Mouse (Mus musculus): ENCODE measurements around the gene Apba1.

The Apba1 gene

DNA sequence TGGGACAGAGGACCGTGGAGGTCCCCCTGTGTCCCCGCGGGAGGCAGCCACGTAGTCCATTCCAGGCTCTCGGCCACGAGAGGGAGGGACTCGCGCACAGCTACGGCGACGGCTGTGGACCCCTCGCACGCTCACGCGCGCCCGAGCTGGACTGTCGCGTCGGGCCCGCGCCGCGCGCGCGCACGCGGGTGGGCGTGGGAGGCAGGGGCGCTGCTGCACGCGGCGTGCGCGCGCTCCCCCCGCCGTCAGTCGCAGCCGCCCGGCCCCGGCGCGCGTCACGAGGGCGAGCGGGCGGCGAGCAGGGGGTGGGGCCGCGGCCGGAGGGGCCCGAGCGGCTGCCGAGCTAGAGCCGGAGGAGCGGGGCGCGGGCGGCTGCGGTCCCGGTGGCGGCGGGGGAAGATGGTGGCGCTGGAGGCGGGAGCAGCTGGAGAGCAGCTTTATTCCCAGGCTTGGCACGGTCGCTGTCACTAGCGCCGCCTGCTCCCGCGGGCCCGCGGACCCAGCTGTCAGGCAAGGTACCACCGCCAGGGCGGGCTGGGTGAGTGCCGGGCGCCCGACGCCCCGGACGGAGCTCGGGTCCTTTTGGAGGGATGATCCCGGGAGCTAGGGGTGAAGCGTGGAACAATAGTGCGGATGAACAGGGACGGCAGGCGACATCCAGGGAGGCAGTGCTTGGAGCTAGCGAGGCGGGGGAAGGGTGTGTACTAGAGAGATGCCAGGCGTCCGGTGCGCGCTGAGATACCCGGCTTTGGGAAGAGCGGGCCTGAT lies at the start of gene Apba1:
Gene Apba1 (plus strand): TSS at position 334 of the 768 bp plus-strand sequence.
- DNase-seq (ENCODE audit: low read depth, low spot score) = no peak

- no peak for DNase-seq (ENCODE audit: low read depth, low spot score)
Observed at GRCm38 (mm10) chr19:23746506-23746905, 12.2 kb upstream of the Apba1 start.

DNA sequence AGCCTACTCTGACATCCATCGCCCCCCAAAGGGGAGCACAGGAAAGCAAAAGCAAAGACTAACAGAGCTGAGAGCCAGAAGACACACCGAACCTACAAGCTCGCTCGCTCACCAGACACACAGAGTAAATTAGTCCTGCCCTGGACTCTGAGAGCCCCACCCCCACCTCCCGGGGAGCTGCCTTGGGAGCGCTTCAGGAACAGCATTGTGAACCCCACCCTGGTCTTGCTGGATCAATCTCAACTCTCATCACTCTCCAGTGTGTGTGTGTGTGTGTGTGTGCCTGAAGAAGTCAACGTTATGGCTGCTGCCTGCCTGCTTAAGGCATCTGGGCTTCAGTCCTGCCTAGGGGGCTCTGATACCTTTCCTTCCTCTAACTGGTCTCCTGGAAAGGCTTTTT lies 1.7 kb upstream of the Apba1 start:
- no peak for DNase-seq (ENCODE audit: low read depth, low spot score)

DNA sequence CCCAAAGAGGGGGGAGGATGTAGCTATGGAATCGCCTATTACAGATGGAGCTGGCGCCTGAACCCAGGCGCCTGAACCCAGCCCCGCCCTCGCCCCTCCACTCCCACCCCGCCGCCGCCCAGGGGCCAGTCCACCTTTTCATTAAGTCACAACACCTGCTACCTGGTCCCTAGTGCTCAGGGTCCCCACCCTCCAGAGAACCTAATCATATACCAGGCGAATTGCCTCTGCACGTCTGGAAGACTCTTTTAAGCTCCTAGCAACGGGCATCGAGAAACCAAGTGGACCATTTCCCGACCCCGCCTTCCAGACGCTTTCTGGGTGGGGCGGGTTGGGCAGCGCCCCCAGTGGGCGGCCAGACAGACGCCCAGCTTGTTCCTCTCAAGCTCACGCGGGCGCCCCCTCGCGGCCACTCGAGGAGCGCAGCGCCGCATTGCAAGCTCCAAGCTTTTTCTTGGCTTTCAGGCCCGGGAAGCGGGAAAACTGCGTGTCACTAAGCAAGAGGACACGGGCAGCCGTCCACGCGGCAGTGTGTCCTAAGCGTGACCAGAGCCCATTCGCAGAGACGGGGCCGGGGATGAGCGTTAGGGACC lies 630 bp upstream of the Apba1 start:
- DNase-seq (ENCODE audit: low read depth, low spot score) = peak; percentile 84

DNA sequence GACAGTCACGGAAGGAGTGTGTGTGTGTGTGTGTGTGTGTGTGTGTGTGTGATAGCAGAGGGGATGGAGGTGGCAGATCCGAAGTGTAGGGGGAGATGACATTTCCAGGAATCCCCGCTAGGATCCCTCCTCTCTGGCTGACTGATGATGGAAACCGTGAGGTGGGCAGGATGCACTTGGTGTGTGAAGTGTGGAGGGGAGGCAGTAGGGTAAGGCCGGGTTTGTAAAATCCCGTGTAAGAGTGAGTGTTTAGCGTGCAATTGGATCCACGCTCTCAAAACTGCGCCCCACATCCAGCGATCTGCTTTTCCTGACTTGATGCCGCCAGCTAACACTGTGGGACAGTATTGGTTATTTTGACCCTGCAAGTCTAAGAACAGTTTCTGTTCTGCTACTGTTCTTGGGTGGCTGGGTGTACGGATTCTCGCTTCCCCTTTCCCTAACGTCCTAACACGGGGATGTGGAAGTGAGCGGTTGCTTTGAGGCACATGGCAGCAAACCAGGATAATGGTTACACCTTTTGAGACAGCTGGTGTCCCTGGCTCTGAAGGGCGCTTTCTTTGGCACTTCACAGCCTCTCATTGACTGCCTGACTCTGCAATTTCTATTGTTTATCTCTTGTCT lies 747 bp downstream of the Apba1 start:
- no peak for DNase-seq (ENCODE audit: low read depth, low spot score)

DNA sequence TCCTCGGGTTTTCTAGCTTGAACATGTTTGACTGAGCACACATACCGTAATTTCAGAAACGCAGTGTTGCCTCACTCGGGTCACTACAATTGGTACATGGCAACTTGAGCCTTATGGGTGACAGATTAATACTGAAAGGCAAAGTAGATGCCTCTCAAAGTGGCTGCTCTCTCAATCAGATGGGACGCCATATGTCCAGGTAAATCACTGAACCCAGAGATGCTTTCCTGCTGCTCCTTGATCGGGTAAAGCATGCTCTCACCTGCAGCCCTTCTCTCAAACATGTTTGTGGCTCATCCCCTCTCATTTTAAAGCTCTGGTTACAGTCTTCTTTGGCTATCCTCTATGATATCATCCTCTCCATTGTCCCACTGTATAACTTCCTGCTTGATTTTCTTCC lies 4.7 kb downstream of the Apba1 start:
- DNase-seq (ENCODE audit: low read depth, low spot score) = no peak

DNA sequence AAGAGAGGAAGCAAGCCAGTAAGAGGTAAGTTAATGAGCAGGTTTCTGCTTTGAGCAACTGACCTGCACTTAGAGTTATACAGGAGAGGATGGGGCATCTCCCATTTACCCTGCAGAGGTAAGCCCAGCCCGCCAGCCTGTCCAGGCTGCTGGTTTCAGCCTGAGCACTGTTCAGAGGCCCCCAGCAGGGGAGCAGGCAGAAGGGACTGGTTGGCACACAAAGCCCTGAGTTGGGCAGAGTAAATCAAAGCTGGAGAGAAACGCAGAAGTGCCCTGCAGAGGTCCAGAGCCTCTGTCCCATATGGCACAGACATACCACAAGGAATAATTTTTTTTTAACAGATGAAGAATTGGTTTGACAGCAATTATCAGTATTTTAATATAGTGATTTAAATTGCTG lies 5.4 kb downstream of the Apba1 start:
- no peak for DNase-seq (ENCODE audit: low read depth, low spot score)

DNA sequence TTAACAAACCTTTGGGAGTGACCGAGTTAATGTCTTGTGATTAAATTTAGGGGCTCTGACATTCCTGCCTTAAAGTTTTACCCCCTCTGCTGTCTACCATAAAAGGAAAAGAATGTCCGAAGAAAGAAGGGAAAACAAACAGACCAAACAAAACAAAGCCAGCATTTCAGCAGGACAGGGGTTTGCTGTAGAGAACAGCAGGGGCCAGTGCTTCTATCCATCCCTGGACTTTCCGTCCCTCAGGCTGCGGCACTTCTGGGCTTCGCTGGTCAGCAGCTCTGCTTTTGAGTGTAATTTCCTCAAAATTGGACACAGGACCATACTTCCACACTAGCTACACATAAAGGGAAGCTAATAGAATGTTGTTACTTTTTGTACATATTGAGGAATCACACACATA lies 10.2 kb downstream of the Apba1 start:
- no peak for DNase-seq (ENCODE audit: low read depth, low spot score)

- no peak for DNase-seq (ENCODE audit: low read depth, low spot score)
Observed at GRCm38 (mm10) chr19:23770494-23771423, 12.1 kb downstream of the Apba1 start.

DNA sequence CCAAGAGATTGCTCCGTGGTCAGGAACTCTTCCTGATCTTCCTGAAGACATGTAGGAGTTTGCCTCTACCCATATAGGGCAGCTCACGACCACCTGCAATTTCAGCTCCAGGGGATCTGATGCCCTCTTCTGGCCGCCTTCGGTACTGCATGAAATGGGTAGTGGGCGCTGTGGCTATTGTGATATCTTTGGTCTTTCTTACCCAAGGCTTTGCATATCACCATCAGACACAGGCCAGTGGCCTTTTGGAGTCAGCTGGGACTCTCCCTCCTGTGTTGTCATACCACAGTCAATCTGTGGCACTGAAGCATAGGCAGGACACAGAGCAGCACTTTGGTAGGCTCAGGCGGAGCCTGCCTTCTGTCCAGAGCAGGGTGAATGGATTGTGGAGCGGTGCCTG lies 13.3 kb downstream of the Apba1 start:
- no peak for DNase-seq (ENCODE audit: low read depth, low spot score)

DNA sequence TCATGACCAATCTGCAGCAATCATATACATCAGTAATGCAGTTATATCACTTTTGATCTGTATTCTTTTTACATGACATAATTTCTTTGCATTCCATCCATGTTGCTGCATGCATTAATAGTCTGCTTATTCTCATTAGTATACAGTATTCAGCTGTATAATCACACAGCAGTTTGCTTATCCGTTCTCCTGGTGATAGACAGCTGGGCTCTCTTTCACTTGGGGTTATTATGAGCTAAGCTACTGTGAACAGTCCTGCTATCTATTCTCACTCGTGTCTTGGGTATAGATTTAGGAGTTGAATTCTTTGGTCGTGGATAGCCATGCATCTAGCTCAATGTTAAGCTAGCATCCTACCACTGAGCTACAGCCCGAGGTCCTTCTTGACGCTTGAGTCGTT lies 16.7 kb downstream of the Apba1 start:
- DNase-seq (ENCODE audit: low read depth, low spot score) = no peak

DNA sequence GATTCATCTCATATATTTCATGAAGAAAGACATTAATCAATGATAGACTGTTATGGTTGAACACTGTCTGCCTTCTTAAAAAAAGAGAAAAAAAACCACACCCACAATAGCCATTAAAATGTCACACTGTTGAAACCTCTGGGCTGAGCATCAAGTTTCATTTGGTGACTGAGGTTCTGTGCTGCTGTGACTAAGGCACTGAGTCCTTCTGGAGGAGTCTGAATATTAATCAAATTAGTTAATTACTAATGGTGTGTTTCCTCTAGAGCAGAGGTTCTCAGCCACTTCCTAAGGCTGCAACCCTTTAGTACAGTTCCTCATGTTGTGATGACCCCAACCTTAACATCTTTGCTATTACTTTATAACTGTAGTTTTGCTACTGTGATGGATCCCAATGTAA lies 20.4 kb downstream of the Apba1 start:
- no peak for DNase-seq (ENCODE audit: low read depth, low spot score)

DNA sequence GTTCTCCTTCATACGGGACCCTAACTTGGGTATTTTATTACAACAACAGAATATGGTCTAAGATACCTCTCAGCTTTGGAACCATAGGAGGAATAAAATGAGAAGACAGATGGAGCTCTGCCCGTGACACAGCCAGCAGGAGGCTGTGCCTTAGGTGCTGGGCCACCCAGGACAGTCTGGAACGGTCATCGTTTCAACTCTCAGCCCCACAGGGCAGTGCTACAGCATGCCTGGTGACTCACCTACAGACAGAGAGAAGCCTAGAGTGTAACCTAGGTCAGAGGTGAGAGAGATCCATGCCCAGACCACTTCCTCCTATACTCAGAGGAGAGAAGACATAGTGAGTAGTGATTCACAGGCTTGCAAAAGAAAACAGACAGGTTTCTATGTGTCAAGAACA lies 21.4 kb downstream of the Apba1 start:
- no peak for DNase-seq (ENCODE audit: low read depth, low spot score)

DNA sequence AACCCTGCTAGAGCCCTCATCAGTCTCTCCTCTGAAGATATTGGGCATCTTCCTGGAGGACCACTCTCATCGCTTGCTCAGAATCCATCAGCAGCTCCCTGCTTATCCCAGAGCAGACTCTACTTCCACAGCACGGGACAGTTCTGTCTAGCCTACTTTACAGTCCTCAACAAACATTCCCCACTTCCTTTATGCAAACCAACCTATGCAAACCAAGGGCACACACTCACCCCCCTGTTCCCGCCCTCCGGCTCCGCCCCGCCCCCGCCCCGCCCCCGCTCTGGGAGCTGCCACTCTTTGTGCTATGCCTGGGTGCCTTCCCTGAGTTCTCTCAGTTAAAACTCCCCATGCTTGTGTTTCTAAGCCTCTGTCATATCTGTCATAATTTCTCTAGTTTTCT lies 23.3 kb downstream of the Apba1 start:
- no peak for DNase-seq (ENCODE audit: low read depth, low spot score)

- no peak for DNase-seq (ENCODE audit: low read depth, low spot score)
Observed at GRCm38 (mm10) chr19:23788420-23789132, 29.9 kb downstream of the Apba1 start.

GRCm38 (mm10) chr19:23791704-23792103 lies 33.0 kb downstream of the Apba1 start:
- no peak for DNase-seq (ENCODE audit: low read depth, low spot score)

DNA sequence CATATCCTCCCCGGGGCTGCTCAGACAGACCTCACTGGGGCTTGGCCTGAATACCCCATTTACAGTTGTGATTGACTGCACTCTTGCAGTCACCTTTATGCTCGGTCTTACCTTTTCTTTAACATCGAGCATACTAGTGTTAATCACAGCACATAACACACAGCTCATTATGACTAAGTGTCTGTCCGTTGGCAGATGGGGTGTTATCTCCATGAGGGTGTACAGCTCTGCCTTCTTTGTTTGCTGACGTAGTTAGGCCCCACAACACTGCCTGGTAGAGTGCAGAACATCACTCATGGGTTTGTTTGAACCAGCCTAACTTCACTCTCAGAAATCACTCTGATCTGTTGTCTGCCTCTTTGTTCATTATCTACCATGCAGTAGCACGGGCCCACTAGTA lies 33.9 kb downstream of the Apba1 start:
- no peak for DNase-seq (ENCODE audit: low read depth, low spot score)

DNA sequence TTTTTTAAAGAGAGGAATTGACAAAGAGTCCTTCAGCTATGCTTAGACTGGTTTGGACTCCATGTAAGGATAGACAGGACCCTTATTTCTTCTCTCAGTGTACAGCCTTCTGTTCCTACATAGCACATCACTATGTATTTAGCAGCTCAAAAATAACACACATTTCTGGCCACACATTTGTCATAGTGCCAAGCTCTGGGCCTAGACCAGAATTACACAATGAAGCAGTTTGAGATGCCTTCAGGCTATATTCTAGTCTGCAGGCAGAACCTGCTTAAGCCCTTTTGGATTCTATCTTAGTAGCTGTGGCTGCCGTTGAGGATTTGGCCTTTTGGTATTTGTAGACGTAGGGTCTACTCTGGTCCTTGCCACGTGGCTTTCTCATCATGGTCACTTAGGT lies 35.8 kb downstream of the Apba1 start:
- no peak for DNase-seq (ENCODE audit: low read depth, low spot score)

DNA sequence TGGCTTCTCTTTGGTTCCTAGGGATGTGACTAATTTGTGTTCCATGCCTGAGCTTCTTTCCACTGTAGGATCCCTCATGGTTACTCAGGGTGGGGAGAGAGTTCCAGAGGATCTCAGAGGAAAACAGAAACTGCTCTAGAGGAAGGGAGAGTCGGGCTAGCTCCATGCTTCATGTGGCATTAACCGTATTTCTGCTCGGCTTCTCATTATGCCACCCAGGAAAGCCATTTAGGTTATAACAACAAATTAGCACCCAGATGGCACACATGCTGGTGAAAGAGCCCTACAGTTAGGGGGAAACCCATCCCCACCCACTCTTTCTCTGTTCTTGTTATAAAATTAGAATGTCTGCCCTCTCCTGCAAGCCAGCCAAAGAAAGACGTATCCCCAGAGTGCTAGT lies 36.5 kb downstream of the Apba1 start:
- DNase-seq (ENCODE audit: low read depth, low spot score) = no peak

DNA sequence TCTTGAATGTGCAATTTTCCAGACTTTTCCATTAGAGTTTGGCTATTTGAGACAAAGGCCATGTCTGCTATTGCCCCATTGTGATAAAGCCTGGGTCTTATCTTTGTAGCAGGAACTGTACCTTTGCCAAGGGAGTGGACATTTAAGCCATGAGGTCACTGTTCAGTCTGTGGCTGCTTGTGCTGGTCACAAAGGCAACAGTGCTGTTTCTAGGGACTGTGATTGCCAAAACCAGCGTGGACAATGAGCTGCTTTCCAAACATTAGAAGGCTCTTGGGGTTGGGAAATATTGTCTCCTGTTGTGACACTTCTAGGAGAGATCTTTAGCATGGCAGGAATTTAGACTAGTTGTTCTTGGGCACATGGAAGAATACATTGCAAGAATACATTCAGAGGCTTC lies 42.5 kb downstream of the Apba1 start:
- no peak for DNase-seq (ENCODE audit: low read depth, low spot score)

- DNase-seq (ENCODE audit: low read depth, low spot score) = no peak
Observed at GRCm38 (mm10) chr19:23803221-23803870, 44.7 kb downstream of the Apba1 start.

Measured in WW6 (cell line).